Mouse (Mus musculus) brown adipose tissue, adult 24 weeks (tissue): ENCODE results near the gene Gm45213. TPM values are rescaled to one million over a fixed set of nuclear protein-coding genes. Genes with fewer than 3 reads are reported as not detected.

Experiments used
- H3K27ac ChIP-seq: fragments of 200-500 bp; replicated peaks from 2 replicates; pipeline ENCODE4 v1.5.1; 2012; ENCODE audit warnings: low read depth, mild to moderate bottlenecking, low read length
- H3K4me1 ChIP-seq: fragments of 200-500 bp; 2 replicates; pipeline ENCODE4 v1.6.1; 2012; ENCODE audit warnings: low read length, mixed read lengths; ENCODE audit not compliant: control insufficient read depth, insufficient read depth, insufficient read length
- H3K4me3 ChIP-seq: fragments of 200-500 bp; 2 replicates; pipeline ENCODE4 v1.5.1; 2012; ENCODE audit warnings: low read depth, mild to moderate bottlenecking, low read length, moderate library complexity; ENCODE audit not compliant: insufficient read depth
- polyA plus RNA-seq: library from polyadenylated mRNA; stranded (reverse); fragments of >200 nt; gene quantifications from 2 replicates; pipeline ENCODE4 v1.2.4, GENCODE M21; 2012; ENCODE audit not compliant: missing spikeins, insufficient read depth, insufficient read length

Gene Gm45213
- polyA plus RNA-seq, 1 experiment, result not detected

DNA sequence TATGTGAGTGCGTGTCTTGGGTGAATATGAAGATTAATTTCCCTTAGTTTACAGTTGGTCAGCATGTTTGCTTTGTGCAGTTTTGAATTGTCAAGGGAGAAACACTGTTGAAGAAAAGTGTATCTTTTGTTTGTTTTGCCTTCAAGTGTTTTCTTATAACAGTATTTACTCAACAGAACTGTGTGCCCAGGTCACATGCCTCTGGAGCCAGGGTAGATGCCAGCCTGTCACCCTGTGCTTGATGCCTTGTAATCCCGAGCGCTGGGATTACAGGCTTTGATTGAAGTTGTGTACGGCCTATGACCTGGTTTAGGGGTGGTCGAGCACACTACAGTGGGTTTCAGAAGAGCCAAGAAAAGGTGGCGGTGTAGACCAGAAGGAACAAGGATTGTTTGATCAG, 40.4 kb downstream of the Gm45213 start:
- no peaks in the 10 kb centered on the region for H3K4me1 ChIP-seq
- no peak overlapping the region for H3K27ac ChIP-seq
- no peak overlapping the region for H3K4me3 ChIP-seq

DNA sequence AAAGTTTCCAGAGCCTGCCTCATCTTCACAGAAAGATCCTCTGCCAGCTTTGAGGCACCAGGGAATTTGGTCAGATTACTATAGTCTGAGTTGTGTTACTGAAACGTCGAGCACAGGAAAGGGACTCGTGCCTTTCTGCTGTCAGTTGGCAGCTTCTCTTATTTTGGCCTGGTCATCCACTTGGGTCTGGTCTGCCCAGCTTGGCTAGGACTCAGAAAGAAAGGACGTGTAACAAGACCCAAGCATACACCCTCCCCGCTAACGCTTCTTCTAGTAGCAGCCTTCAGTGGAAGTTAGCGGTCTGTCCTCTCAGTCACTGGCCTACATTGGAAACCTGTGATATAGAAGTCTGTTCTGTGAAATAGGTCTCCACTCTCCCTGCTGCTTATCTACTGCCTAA, 41.1 kb downstream of the Gm45213 start:
- Histone ChIP-seq H3K27ac (no peak overlapping the region), H3K4me1 (no peaks in the 10 kb centered on the region)

DNA sequence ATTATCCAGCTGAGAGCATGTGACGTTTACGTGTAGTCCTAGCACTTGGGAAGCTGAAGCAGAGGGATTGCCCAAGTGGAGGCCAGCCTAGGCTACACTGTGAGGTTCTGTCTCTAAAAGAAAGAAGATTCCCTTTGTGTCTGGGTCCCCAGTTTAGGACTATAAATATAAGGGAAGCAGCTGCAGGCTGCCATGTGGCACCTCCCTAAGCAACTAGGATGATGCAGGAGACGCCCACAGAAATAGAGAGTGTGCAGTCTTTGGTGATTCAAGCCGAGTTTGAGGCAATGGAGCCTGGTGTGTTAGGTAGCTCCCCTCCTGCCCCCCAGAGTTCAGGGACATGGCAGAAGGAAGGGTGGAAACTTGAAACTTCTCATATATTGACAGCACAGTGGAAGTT, 44.2 kb downstream of the Gm45213 start:
- no peak overlapping the region for H3K4me3 ChIP-seq
- no peaks in the 10 kb centered on the region for H3K4me1 ChIP-seq
- no peak overlapping the region for H3K27ac ChIP-seq

More for the DNA sequence above, 41.1 kb downstream of the Gm45213 start:
- no peak overlapping the region for H3K4me3 ChIP-seq

DNA sequence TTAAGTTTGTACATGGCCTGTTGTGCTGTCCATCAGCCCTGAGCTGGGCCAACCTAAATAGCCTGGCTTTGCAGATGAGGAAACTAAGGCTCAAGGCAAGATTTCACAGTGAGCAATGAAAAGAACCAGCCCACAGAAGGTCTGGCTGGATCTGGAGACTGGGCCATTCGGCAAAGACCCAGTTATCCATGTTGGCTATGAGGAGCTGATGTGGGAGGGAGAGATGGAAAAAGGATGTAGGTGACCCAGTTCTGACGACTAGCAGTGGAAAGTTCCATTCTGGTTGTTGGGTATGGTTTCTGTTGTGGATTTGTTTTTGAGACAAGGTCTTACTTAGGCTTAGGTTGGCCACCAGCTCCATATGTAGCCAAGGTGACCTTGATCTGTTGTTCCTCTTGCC, 44.7 kb downstream of the Gm45213 start:
- Histone ChIP-seq H3K4me3 (no peak overlapping the region), H3K27ac (no peak overlapping the region), H3K4me1 (no peaks in the 10 kb centered on the region)

DNA sequence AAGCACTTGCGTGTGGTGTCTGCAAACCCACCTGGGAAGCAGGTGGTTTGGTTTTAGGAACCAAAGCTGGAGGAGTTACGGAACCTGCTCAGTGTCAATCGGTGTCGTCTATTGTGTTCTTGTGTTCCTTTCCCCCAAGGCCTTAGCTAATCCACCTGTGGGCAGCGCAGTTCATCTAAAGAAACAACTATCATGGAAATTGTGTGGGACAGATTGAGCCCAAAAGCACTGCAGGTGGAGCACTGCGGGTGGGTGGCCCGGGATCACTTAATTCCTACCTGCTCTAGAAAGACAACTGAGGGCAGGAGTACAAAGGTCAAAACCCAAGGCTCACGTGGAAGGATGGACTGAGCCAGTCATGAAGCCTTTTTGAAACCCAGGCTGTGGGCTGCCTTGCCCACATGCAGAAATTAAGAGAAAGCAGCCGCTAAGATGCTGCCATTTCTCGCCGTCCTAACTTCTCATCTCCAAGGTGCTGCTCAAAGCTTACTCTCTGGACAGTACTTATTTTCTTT, 47.3 kb downstream of the Gm45213 start:
- Histone ChIP-seq H3K4me3 (no peak overlapping the region), H3K4me1 (no peaks in the 10 kb centered on the region), H3K27ac (no peak overlapping the region)

DNA sequence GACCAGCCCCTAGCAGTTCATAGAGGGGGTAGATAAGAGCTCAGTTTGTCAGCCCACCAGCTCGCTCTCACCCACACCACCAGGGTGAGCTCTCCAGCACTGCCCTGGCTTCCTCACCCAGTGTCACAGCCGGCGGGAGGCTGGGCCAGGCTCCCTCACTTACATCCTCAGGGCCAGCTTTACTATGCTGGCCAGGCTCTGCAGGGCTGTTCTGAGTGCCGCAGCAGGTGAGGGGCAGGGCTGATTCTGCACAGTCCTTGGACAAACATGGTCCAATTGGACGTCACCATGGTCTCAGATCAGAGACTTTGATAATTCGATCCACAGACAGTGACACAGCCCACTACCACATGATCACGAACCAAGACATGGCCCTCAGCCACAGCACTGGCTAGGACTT, 48.2 kb downstream of the Gm45213 start:
- H3K27ac ChIP-seq, result no peak overlapping the region
- H3K4me3 ChIP-seq, result no peak overlapping the region
- H3K4me1 ChIP-seq, result no peaks in the 10 kb centered on the region

DNA sequence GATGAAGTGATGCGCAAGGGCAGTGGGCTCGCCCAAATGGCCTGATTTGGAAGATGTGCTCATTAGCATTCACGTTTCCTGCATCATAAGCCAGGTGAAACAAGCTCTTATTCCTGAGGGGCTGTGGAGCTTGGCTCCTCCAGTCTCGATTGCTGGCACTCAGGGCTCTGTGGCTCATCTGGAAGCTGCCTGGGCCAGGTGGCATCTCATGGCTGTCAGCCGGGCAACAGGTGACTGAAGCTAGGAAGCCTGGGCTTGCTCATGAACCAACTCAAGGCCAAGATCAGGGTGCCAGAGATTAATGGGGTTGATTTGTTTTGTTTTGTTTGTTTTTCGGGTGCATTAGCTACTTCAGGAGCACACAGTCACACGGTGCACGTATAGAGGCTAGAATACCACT, 49.3 kb downstream of the Gm45213 start:
- no peak overlapping the region for H3K27ac ChIP-seq

DNA sequence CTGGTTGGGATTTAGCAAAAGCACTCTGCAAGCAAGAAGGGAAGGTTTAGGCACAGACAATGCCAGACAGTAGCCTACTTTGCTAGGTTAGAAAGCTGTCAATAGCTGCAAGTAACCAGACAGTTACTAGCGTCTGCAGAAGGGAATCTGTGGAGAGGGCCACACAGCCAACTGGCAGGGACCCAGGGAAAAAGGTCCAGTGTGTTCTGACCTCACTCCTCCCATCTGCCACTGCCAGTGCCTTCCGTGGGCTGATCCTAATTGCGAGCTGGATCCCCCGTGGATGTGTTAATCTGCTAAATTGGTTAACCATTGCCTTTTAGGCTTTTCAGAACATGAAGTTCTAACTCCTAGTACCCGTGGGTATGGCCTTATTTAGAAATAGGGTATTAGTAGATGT, 50.7 kb downstream of the Gm45213 start:
- Histone ChIP-seq H3K4me3 (no peak overlapping the region), H3K27ac (no peak overlapping the region), H3K4me1 (no peaks in the 10 kb centered on the region)

More for the DNA sequence above, 49.3 kb downstream of the Gm45213 start:
- no peak overlapping the region for H3K4me3 ChIP-seq
- no peaks in the 10 kb centered on the region for H3K4me1 ChIP-seq

DNA sequence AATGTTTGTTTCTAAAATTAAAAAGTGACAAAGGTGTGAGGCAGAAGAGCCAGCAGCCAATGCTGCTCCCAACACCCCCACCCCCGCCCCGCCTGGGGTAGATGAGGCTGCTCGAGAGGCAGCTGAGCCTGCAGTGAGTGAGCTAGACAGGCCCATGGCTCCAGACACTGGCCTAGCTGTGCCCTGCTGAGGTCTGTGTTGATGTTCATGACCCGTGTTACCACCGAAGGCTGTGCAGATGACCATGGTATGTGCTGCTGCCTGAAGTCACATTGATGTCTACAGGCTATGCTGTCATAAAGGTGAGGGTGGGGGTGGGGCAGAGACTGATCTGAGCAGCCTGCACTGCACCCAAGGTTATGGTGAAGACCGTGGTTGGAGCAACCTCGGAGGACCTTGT, 55.4 kb downstream of the Gm45213 start:
- H3K4me1 ChIP-seq, result no peaks in the 10 kb centered on the region

DNA sequence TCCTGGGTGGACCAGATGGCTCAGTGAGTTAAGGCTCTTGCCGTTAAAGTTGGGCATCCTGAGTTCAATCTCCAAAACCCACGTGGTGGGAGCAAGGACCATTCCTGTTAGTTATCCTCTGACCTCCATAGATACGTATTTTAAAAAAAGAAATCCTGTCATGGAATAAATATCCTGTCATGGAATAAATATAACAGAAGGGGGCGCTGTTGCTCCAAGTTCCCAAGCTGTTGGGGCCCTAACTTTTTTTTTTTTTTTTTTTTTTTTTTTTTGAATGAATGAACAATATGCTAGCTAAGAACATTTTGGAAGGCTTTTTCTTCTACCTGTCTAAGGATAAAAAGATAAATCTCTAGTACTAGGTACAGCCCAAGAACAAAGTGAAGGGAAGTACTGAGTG, 58.5 kb downstream of the Gm45213 start:
- Histone ChIP-seq H3K27ac (no peak overlapping the region), H3K4me1 (peaks cover 3% of the 10 kb centered on the region; the same call in 1 of the 2 replicates)

More for the DNA sequence above, 55.4 kb downstream of the Gm45213 start:
- no peak overlapping the region for H3K4me3 ChIP-seq
- no peak overlapping the region for H3K27ac ChIP-seq

DNA sequence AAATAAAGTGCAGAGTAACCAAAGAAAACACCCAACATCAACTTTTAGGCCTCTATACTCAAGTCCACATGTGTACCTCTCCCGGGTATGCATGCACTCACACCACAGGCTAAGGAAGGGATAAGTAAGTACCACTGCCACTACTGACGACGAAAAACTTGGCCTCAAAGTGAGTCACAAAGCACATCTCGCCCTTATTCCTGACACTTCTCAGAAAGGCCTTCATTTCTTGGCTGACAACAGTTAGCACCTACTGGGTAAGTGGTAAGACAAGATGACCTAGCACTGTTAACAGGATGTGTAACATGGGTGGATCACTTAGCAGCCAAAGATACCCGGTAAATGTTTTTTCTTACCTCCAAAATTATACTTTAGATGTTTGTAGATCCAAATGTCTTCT, 61.1 kb downstream of the Gm45213 start:
- Histone ChIP-seq H3K4me1 (peaks cover 3% of the 10 kb centered on the region; the same call in 1 of the 2 replicates), H3K27ac (no peak overlapping the region), H3K4me3 (no peak overlapping the region)

More for the DNA sequence above, 58.5 kb downstream of the Gm45213 start:
- H3K4me3 ChIP-seq, result no peak overlapping the region

DNA sequence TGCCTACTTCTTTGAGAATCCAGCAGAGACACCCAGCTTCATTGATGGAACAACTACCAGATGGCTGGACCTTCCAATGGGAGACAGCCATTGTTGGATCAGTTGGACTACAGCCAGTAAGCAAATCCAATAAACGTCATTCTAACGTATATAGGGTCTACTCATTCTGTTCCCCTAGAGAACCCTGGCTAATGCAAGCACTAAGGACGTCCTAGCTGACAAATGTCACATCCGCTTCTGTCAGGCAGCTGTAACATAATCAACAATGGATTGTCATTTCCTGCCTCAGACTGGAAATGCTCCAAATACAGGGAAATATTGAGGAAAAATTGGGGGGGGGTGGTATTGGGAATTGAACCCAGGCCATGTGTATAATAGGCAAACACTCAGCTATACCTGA, 62.4 kb downstream of the Gm45213 start:
- H3K4me3 ChIP-seq, result no peak overlapping the region
- H3K27ac ChIP-seq, result 0 out of 2 replicates have a peak overlapping the region, but pooled peaks have one; percentile 21
- peaks cover 3% of the 10 kb centered on the region; the same call in 1 of the 2 replicates for H3K4me1 ChIP-seq

DNA sequence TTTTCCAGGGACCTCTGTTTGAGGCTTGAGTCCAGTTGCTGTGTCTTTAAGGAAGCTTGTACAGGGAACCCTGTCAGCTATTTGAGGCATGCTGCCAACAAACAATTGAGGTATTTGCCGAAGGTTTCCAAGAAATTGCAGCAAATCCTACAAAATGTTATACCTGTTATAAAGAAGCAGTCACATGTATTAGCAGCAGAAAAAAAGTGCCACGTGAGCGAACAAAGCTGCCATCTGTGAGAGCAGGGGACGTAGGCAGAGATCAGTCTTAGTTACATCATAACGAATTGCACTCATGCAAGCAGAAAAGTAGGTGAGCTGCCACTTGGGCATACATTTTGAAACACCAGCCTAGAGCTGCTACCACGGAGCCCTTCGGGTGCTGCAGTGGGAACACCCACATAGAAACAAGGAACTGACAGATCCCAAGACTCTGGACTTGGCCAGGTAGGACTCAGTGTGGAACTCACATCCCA, 63.2 kb downstream of the Gm45213 start:
- no peak overlapping the region for H3K4me3 ChIP-seq

DNA sequence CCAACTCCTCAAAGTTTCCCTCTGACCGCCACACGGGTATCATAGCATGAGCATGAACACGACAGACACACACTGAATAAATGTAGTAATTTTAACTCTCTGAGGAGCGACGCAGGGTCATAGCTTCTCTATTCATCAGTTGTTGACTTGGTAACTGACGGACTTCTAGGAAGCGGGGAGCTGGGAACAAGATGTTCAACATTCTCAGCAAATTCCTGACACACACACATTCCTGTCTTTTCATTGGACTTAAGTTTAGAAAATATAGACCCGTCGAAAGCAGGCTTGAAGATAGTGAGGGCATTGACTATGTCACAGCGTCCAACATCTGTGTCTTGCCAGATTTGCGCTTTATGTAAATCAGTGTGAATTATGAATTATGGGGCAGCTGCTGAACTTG, 63.8 kb downstream of the Gm45213 start:
- Histone ChIP-seq H3K27ac (no peak overlapping the region), H3K4me3 (no peak overlapping the region), H3K4me1 (peaks cover 3% of the 10 kb centered on the region; the same call in 1 of the 2 replicates)

More for the DNA sequence above, 63.2 kb downstream of the Gm45213 start:
- Histone ChIP-seq H3K4me1 (peaks cover 3% of the 10 kb centered on the region; the same call in 1 of the 2 replicates), H3K27ac (0 out of 2 replicates have a peak overlapping the region, but pooled peaks have one; percentile 12)

DNA sequence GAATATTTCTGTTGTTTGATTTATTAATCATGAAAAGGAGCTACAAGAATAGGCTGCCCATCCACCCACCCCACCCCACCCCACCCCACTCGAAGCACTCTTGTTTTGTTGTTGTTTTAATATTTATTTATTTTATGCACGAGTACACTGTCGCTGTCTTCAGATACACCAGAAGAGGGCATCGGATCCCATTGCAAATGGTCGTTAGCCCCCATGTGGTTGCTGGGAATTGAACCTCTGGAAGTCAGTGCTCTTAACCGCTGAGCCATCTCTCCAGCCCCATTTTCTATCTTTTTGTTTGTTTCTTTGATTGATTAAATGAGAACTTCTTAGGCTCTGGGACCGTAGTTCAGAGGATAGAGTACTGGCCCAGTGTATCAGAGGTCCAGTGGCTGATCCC, 64.5 kb downstream of the Gm45213 start:
- Histone ChIP-seq H3K27ac (no peak overlapping the region), H3K4me3 (no peak overlapping the region), H3K4me1 (peaks cover 3% of the 10 kb centered on the region; the same call in 1 of the 2 replicates)
